Mouse (Mus musculus) spleen, postnatal 4 days (tissue): ENCODE measurements around the gene Tnnt3.

ENCODE experiments used
- DNase-seq, 2 experiments: peaks; one replicate each; pipeline ENCODE4 v3.0.0; 2022; ENCODE audit warnings: low spot score in 2 of 2

Gene Tnnt3

DNA sequence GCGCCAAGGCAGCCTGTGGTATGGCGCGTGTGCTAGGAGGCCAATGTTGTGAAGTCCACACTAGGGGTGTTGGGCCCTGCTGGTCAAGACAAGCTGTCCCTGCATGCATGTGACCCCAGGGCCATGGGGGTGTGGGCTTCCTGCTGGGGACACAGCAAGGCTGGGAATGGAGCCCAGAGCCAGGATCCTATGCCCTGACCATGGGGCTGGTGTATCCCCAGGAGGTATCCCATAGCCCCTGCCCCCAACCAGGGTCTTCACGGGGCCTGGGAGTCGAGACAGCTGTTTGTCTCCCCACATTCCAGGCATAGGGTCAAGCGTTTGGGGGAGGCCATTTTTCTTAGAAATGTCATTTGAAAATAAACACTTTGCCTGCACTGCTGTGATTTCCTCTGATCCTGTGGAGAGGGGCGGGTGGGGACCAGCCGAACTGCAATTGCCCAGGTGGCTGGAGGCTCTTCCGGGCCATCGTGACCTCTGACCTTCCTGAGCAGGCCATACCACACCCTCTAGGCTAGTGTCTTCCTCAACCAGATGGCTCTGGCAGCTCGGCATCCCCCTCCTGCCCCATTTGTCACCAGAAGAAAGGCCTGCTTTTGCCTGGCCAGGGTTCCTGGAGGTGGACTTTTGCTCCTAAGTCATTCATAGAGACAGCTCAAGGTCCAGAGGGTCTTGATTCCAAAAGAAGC, 66.5 kb downstream of the Tnnt3 start:
- no peak for DNase-seq
